Mouse (Mus musculus): ENCODE data around the gene Slc38a10. TPM values are rescaled to one million over a fixed set of nuclear protein-coding genes. Genes with fewer than 3 reads are reported as not detected.

The Slc38a10 gene
- total RNA-seq, 2 experiments from 2014 or later = 89.2 to 93.9 TPM

DNA sequence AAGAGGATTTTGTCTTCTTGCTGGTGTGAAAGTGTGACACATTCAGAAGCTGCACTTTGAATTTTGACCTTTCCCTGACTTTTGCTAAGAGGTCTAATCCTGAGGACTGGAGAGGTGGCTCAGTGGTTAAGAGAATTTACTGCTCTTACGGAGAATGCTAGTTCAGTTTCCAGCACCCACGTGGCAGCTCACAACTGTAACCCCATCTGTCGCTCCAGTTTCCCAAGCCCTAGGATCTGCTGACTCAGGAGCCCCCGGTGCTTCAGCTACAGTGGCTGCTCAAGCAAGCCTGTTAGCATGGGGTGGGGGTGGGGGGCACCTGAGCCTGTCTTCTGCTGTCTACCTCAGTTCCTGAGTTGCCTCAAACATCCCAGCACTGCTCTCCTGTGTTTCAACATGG, 28.2 kb upstream of the Slc38a10 start:
- DNase-seq = no peak

DNA sequence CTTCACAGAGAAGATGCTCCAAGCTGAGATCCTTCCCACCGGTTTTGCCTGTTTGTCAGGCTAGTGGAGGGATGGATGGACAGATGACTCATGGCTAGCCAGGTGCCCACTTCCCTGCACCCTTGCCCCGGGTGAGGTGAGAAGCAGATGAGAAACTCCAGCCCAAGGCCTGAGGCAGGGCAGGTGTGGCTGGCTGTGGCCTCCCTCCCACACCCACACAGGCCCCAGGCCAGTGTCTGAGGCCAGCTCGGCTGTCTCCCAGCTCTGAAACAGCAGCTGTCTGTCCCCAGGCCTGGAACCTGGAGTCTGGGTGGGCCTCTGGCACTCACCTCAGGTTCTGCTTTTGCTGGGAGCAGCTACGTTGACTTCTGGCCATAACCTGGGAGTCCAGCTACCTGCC, 24.8 kb upstream of the Slc38a10 start:
- no peak for DNase-seq

DNA sequence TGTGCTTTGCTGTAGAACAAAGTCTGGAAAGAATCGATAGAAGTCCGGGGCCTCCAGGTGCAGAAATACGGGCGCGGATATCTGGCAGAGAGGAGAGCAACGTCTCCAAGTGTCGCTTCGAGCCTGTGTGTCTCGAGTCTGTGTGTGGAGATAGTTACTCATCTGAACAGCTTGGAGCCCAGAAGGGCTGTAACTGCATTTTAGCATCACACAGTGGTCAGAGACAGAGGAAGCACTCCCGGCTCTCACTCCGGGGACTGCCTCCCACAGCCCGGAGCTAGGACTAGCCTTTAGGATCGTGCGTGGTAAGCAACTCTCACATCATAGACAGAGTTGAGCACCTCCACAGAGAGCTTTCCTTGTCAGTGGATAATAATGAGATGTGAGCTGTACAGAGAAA, 22.1 kb upstream of the Slc38a10 start:
- DNase-seq = no peak

DNA sequence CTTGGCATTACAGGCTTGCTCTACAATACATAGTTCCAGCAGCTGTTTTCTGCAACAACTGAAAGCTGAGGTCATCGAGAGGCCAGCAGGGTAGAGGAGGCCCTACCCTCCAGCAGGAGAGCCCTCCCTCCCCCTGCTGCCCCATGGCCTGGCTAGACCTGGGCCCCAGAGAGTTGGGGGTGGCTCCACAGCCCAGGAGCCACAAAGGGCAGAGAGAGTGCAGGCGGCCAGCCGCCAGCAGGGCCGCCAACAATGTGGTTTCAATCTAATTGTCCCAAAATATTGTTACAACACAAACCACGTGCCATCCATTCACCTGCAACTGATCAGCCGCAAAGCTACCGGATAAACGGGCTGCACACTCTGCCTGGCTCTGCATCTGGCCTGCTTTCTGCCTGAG, 20.0 kb upstream of the Slc38a10 start:
- DNase-seq = no peak

DNA sequence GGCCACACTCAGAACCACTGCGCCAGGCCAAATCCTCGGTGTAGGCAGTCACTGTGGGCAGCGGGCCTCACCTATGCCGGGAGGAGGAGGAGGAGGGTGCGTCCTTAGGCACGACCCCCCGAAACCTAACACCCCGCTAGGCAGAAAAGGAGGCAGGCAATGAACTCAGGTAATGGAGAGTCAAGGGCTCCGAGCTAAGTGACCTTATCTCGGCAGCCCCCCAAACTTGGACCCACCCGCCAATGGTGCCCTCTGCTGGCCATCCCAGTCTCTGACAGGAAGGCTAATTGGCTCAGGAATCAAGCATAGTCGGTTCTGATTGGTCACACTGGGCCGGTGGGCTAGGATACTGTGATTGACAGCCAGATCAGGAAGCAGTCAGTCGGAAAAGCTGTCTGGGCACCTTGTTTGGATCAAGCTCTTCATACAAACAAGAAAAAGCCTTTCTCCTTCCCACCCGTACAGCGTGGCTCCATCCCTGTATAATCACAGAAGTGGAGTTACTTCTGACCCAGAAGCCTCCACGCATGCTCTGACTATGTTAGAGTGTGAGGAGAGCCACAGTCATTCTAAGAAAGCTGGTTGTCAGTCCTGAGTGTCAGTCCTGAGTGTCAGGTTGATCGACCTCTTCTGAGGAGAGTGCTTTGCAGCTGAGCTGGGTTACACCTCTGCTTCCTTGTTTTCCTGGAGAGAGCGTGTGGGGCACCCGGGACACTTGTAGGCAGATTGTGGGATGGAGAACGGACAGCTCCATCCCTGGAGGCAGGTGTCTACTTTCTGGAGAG, 18.3 kb upstream of the Slc38a10 start:
- peak; percentile 80 to 87 for DNase-seq

DNA sequence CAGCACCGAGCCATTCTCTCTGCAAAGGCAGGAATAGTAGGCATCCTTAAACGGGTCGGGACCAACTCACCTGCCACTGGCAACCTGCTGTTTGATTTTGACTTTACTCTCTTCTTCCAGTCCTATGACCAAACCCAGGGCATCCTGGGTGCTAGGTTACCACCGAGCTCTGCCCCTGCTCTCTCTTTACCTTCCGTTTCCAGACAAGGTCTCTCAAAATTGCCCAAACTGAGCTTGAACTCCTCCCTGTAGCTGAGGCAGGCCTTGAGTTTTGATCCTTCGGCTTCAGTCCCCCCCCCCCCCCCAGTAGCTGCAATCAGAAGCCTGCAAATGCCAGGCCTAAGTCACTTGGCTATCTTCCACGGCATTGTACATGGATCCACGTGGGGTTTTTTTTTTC, 17.4 kb upstream of the Slc38a10 start:
- DNase-seq = no peak

DNA sequence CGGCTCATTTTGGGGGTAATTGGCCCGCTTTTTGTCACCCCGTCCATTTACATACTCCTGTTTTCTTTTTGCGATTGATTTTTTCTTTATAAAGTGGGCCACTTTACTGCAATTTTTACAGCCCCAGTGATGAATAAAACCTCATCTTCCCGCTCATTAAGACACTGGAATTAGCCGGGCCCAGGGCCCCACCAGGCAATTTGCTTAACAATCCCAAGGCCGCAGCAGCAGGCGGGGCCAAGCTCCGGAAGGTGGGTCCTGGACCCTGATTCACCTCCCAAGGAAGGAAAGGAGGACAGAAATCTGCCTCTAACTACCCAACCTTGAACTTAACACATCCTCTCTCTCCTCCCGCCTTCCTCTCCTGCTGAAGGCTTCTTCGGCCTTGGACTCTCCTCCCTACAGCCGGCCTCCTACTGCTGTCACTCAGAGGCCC, 16.8 kb upstream of the Slc38a10 start:
- no peak for DNase-seq

DNA sequence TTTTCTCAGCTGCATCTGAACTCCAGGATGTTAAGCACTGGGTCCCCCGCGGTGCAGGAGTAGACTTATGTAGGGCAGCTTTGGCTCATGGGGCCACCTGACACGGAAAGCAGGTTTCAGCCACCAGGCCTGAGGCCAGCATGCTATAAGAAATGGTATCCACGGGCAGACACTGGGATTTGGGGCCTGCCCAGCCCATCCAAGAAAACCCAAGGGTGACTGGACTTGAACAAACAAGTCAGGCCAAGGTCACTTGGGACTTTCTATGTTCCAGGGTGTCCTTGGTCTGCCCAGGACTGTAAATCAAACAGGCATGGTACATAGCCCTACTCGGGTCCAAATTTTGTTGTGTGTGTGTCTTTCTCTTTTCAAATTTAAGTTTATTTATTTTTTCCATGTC, 15.9 kb upstream of the Slc38a10 start:
- DNase-seq = no peak

DNA sequence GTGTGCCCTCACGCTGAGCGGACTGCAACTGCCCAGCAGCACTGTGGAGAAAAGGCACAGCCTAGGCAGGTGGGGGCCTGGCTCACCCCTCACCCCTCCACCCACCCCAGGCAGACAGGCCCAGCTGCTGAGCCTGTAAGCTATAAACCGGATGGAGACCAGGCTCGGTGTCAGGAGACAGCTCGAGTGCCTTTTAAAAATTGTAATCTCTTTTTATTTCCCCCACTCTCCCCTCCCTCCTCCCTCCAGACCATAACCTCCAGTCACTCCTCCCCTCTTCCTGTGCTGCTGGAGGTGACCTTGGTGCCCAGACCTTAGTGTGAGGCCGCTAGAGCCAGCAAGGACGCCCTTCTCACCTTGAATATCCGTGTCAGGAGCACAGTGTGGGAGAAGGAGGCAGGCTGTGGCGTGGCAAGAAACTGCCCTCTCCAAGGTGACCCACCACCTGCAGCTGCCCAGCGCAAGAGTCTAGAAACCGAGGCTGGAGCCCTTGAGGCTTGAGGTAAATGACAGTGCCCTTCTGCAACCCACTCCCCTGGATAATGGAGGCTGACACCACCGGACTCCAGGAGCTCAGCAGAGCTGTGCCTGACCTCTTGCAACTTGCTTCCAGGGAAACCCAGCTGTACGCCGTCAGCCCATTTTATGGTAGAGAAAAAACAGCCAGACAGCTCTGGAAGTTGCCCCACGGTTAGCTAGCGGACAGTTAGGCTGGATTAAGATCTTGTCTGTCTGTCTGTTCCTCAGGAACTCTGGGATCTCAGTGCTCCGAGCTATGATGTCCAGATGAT, 13.5 kb upstream of the Slc38a10 start:
- peak; percentile 36 to 49 for DNase-seq

DNA sequence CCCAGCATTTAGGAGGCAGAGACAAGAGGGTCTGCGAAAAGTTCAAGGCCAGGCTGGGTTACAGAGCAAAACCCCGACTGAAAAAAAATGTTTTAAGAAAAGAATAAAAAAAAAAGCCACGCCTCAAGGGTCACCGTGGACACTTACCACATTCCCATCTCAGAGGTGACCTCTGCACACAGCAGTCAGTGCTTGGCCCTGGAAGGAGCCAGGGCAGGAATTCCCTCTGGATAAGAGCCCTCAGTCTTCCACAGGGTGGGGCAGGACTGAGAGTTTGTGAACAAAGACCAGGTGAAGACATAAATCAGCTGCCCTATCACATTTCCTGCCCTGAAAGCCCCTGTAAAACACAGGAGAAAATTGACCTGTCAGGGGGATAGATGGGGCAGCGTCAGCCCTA, 12.9 kb upstream of the Slc38a10 start:
- peak in 1 of 2 experiments; percentile 23 for DNase-seq

DNA sequence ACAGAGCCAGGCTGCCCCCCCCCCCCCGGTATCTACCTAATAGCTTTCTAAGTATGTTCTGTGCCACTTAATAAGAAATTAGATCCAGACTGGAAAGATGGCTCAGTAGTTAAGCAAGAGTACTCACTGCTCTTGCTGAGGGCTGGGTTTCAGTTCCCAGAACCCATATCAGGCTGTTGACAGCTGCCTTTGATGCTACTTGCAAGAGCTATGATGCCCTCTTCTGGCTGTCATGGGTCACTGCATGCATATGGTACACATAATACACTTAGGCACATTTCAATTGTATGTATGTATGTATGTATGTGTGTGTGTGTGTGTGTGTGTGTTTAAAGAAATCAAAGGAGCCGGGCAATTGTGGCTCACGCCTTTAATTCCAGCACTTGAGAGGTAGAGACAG, 12.1 kb upstream of the Slc38a10 start:
- DNase-seq = no peak

DNA sequence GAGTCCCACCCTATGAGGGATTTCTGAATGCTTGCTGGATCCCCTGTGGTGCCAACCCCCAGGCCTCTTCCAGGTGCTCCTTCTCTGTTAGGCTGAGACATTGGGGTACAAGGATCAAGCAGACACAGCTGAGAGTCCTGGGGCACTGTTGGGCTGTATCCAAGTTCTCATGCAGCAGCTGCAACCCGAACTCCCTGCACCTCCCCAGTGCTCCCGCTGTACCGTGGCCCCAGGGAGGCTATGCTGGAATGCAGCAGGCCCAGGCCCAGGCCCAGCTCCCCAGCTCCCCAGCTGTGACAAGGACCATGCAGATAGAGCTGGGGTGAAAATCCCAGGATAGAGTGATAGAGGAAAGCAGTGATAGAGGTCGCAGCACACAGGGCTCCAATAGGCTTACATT, 10.1 kb upstream of the Slc38a10 start:
- DNase-seq = no peak

DNA sequence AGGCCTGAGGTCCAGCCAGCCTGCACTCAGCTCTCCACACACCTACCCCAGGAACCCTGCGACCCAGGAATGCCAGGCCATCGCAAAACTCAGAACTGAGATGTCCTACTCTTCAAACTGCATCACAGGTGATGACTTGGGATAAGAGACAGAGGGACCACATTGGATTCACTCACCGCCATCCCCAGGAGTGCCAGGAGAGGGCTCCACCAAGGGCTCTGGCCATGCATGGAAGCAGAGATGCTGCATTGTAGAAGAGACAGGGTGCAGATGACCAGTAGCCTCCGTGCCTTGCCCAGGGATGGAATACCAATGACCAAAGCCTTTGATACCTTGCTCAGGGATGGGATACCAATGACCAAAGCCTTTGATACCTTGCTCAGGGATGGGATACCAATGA, 9.3 kb upstream of the Slc38a10 start:
- no peak for DNase-seq

DNA sequence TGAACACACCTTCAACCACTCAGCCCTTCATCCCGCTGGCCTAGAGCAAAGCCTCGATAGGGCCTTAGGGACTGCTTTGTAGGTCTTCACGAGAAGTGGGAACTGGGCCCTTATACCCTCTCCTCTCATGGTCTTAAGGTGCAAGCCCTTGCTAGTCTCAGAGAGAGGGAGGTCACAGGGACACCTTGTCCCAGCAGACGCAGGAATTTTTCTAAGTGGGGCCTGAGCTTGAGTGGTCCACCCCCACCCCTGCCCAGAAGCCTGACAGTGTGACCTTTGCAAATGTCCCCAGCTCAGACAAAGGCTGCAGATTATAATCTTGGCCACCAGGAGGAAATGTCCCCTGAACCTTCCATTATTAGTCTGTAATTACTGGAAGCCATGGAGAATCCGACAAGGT, 8.5 kb upstream of the Slc38a10 start:
- no peak for DNase-seq

DNA sequence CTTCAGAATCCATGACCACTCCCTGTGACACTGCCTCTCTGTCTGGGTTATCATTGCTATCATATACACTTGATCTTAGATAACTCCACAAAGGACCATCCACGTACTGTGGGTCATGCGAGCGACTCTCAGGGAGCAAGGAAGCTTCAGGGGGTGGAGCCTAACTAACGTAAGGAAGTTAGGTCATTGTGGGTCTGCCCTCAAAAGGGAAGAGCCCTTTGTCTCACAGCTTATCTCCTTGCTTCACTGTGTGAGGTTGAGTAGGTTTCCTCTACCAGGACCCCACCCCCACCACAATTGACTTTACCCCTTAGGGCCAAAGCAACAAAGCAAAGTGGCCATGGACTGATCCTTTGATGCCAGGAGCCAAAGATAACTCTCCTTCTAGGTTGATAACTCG, 7.7 kb upstream of the Slc38a10 start:
- no peak for DNase-seq

DNA sequence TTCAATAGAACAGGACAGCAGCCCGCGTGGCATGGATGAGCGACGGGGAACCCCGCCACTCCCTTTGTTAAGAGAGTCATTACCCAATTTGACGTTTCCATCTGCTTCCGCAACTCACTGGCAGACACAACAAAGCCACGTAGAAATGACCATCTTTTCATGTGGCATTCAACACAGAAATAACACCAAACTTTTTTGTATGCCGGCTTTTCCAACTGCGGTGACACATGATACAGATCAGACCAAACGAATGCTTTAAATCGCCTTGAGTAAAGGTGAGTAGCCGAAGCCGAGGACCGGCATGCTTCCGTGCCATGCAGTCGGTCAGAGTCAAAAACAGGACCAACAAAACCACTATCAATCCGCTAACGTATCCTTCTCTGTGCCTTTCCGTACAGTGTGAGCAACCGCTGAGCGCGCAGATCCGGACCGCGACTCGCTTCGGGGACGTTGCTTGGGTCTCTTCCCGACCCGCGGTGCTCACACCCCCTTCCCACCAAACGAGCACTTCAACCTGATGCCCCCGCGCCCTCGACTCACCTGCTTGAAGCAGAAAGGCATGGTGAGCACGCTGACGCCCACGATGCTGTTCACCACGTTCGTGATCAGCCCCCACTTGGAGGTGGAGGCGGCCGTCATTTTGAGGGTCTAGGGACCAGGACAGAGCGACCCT, 570 bp downstream of the Slc38a10 start:
- peak in 1 of 2 experiments; percentile 56 for DNase-seq

DNA sequence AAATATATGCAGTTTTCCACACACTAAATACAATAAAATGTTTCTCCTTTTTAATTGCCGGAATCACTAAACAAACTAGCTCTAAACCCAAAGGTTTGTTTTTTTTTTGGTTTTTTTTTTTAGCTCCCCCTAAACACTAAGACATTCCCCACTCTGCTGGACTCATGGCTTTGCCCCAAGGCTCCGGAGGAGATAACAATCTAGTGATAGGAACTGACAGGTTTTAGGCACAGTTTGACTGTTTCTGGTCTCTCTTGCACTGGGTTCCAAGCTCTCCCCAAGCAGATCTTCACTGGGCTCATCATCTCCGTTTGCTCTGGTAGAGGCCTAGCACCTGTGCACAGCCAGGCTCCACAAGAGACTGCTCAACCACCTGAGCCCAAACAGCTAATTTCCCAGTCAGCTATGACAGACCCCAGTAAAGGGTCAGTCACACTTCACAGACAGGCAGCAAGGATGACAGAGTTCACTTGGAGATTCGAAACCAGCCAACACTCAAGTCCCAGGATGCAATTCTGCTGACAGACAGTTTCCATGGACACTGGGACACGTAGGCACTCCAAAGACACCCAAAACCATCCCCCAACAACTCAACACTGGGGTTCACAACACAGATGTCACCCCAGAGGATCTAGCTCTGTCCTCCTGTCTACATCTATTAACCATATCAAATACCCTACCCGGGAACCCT, 1.5 kb downstream of the Slc38a10 start:
- DNase-seq = no peak

DNA sequence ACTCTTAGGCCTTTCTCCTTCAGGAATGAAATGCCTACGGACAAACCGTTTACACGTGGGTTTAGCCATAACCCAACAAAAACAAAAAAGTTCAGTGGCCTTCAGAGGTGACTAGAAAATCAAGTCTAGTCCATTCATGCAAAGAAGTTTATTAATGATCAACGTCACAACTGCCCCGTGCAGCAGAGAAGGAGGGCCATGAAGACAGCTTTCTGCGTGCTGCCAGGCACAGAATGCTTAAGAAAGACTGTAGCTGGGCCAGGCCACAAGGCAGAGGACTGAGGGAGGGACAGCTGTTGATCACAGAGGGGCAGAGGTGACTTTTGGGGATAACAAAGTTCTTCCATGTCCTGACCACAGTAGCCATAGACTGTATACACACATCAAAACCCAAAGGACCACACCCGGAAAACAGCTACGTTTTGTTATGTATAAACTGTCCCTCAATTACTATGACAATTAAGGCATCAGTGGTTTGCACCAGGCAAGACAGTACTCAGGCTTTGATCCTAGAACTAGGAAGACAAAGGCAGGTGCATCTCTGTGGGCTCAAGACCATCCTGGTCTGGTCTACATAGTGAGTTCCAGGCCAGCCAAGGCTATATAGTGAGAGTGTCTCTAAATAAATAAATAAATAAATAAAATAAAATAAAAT, 2.8 kb downstream of the Slc38a10 start:
- no peak for DNase-seq

DNA sequence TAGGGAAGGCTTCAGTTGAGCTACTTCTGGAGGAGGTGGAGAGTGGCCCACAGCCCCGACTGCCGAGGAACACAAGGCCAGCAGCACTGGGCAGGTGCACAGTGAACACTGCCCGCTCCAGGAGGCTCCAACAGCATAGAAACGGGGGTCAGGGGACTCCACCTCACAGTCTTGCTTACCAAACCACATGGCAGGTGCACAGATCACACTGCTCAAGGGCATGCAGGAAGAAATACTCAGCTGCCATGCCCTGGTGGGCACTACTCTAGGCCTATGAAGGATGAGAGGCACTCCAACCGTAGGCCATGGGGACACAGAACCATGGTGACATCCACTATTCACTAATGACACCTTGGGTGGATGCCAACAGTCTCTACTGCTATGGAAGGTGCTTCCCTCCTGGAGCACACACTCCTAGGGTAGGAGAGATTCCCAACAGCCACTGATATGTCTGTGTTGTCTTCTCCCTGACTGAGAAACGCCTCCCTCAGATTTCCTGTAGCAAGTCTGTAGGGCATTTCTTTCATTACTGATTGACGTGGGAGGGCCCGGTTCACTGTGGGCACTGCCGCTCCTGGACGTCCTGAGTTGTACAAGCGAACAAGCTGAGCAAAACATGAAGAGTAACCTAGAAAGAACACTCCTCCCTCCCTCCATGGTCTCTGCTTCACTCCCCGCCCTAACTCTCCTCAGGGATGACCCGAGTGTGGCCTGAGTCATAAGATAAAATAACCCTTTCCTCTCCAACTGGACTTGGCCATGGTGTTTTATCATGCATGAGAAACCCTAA, 7.2 kb downstream of the Slc38a10 start:
- DNase-seq = no peak

DNA sequence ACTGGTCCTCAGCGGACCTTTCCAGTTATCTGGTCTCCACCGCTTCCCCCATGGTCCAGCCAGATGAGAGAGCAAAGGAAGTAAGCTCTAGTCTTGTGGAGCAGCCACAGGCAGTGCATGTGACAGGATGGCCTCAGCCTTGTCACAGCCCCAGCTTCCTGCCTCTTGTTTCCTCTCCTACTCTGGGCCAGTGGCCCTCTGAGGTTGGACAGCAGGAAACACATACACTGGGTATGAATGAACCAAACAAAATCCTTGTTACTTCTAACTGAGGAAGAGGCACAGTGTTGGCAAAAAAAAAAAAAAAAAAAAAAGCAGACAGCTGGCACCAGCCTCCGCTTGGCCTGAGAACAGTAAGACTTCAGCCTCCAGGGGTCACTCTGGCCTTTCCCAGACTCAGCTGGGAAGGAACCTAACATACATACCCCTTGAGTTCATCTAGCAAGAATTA, 8.5 kb downstream of the Slc38a10 start:
- peak; percentile 69 to 91 for DNase-seq

DNA sequence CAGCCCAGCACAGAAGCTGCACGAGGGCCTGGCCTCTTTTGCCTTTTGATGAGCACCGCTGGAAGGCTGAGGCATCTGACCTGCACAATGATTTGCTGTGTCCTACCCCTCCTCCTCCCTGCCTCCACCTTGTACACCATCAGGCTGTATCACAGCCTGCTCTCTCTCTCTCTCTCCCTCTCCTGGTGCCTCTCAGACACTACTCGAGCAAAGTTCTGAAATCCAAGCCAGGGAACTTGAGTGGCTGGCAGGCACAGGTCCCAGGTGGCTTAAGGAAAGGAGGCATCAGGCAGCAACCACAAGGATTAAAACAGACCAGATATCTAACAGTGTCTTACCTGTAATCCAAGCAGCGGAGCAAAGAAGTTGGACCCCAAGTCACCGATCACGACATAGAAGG, 10.9 kb downstream of the Slc38a10 start:
- DNase-seq = no peak
